Mouse (Mus musculus) right cerebral cortex, adult 18-20 months (tissue): Measurements from ENCODE around the gene AW549877.

Experiments
- DNase-seq: peaks from one replicate; pipeline ENCODE4 v3.0.0; 2022; ENCODE audit warnings: mixed read lengths

AW549877 gene

DNA sequence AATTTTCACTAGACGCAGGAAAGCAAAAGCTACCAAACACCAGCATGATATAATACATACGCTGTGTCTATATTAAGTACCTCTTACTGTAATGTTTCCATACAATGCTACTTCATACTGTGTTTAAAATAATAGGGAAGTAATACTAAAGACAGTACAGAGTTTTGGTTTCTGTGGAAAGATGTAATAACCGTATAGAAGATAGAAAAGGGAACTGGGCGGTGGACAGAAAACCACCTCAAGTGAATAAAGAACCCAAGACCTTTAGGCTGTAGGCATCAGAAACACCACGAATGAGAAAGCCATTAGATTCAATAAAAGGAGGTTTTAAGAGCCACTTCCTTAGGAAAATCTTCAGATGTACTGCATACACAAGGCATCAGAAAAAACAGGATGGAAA is 12.8 kb downstream of the AW549877 start:
- DNase-seq, result no peak

DNA sequence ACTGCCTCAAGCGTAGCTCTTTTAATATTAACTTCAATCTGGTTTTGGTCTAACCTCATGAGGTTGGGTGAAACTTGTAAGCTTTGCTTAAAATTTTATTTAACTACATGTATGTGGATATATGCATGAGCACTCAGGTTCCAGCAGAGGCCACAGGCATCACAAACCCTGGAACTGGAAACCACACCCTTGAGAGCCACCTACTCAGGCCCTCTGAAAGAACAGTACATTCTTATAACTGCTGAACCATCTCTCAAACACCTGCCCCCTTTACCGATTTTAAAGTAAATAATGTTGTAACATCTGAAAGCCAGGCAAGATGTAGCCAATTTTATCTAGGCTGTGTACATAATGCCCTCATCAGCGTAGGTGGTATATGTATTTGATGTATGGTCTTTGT is 15.7 kb downstream of the AW549877 start:
- no peak for DNase-seq

DNA sequence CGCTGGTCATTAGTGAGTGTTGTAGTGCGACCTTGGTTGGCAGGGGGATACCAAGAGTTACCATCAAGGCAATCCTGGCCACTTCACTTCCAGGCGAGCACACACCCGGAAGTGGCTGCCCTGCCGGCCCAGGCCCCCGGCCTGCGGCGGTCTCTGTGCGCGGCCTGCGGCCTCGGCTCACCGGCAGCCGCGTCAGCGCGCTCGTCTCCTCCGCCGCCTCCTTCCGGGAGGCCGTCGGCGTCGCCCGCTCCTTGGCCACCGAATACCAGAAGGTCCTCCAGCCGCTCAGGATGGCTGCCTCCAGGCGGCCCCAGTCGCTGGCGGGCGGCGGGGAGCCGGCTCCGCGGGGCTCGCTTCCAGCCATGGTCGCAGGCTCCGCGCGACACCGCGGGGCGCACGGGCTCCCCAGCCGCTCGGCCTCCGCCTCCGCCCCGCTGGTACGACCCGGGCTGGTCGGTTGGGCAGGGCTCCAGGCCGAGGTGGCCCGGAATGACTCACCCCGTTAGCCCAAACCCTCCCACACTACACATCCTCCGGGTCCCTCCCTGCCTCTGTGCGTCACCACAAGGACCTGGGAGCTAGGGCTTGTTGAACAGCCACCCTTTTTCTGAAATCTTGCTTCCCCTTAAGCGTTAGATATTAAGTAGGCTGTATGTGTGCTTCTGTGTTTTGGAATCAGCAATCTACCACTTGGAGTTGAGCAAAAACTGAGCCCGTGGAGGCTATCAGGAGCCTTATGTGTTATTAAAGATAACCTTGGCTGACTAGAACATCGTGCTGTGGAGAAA is 16.3 kb downstream of the AW549877 start, which contains the start of gene Fbxo4:
Fbxo4 (minus strand) TSS at position 513 of the 788 bp plus-strand sequence.
- DNase-seq, result peak; percentile 78

DNA sequence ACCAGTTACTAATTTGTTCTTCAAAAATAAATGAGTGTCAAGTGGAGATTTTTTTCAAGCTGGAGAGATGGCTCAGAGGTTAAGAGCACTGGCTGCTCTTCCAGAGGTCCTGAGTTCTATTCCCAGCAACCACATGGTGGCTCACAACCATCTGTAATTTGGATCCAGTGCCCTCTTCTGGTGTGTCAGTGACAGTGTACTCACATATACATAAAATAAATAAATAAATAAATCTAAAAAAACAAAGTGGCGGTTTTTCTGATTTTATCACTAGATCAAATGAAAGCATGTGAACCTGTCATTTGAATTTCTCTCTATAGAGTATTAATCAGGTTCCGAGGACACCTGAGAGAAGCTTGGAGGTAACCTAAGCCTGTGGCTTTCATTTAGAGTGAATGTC is 17.3 kb downstream of the AW549877 start:
- DNase-seq, result no peak

DNA sequence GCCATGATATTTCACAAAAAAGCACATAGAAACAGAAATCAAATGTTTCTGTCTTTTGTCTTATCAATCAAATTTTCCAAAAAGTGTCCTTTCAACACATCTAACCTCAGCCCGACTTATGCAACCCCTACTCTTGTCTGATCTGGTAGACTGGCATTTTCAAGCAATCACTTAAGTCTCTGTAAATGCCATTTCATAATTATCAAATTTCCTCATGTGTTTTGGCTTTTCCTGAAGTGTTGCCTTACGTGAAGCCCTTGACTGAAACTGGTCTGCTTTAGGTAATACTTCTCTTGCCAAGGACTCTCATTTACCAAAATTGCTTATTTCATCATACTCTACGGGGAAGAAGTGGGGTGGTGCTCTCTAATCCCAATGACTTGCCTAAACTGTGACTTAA is 22.2 kb downstream of the AW549877 start:
- no peak for DNase-seq

DNA sequence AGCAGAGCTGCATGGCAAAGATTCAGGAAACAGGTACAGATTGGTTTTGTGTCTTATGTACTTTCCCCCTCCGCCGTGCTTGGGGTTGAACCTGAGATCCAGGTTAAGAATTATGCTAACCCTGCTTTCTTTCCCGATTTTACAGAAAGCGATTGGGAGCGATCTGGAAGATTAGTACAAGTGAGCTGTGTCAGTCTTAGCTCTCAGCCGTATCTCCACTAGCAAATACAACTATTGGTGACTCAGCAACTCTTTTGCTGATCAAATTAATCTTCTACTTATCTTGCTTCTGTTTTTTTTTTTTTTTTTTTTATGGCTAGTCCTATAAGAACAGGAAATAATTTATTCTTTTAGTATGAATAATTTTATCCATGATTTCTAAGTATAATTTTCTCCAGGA is 25.4 kb downstream of the AW549877 start:
- DNase-seq, result no peak

DNA sequence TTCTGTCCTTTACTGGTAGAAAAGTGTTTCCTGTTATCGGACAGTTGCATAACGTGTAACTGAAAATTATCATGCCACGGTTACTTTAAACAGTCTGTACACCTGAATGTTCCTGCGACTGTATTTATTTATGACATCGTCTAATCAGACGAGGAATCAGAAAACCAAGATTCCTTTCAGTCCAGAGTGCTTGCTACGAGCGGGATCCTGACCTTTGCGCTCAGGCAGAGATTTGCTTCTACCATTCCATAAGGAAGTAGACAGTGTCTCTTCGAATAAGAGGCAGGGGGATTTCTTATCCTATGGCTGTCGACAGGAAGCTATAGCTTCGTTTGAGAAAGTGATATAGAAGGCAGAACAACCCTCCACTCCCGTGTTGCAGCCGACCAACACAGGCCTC is 25.8 kb downstream of the AW549877 start:
- DNase-seq, result no peak

DNA sequence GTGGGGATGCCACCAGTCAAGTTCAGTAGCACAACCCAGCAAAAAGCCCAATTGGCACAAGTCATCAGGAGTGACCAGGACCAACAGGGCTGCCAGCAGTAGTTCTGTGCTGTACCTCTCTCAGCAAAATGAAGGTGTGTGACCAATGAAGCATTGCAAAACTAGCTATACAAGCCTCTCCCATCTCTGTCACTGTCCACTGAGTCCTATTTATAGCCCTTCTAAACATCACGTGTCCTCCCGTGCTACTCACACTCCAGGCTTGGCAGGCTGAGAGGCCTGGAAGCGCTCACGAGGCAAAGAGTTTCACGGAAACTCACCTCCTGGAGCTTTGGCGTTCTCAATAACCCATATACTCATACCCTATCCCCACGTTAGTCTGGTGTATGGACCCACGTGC is 33.3 kb downstream of the AW549877 start:
- DNase-seq, result no peak

DNA sequence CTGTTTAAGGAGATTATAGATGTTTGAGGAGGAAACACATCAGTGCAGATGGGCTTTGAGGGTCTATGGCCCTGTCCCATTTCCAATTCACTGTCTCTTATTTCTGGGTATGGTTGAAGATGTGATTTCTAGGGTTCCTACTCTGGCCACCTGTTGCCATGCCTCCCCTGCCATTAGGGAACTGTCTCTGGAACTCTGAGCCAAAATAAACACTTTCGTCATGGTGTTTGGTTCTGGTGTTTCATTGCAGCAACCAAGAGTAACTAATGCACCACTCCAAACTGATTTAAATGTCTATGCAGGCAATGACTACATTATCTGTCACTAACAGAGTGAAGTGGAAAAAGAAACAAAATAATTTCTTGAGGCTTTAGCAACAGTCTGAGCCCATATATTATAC is 35.5 kb downstream of the AW549877 start:
- DNase-seq, result no peak

DNA sequence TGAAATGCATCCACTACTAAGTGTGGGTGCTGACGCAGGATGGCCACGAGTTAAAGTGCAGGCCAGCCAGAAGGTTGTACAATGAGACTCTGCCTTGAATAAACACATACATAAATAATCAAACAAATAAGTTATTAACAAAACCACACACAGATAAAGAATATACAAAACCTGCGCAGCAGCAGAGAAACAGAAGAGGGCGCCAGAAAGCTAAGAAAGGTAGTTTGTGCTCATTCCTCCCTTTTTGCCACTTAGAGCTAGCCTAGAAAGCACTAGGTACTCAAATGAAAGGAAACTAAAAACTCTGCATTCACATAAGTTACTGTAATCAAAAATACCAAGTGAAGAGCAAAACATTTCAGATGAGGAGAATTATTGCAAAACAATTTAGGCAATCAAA is 37.6 kb downstream of the AW549877 start:
- DNase-seq, result peak; percentile 52

DNA sequence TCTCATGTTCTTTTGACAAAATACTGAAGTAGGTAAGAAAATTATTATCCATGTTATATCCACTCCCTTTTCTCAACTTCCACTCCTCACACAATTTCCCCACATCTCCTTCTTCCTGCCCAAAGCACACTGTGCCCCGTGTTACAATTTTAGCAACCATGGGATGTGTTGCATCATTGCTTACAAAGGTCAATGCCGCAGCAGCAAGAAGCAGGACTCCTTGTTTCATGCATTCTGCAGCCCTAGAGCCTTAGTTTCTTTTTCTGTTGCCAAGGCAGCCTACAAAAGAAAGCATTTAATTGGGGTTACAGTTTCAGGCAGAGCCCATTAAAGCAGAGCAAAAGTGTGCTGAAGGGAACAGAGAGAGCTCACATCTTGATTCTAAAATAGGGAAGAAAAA is 40.6 kb downstream of the AW549877 start:
- DNase-seq, result peak; percentile 31

DNA sequence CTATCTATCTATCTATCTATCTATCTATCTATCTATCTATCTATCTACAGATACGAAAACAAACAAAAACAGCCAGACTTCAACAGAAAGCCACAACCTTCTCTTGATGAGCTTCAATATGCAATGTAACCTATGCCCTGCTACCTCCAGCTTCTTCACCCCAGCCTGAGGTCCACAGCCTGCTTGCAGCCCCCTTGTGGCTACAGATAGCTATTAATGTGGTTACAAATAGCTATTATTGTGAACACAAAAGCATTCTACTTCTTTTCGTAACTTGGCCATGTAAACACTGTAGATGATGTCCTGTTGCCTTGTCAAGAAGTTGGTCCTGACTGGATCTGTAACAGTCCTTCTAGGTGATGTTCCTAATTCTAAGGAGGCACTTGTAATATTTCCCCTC is 57.4 kb downstream of the AW549877 start:
- DNase-seq, result no peak

DNA sequence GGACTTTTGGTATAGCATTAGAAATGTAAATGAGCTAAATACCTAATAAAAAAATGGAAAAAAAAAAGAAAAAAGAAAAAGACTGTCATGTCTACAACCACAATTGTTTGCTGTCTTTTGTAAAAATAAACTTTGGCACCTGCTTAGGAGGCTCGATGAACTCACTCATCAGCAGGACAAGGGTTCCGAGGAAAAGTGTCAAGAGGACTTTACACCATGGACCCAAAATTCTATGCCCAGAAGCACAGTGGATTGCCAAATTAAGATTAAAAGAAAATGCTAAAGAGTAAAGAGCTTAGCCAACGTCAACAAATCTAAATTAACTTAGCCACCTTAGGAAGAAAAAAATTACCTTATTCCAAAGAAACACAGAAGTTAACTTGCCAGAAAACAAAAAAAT is 59.5 kb downstream of the AW549877 start:
- no peak for DNase-seq

DNA sequence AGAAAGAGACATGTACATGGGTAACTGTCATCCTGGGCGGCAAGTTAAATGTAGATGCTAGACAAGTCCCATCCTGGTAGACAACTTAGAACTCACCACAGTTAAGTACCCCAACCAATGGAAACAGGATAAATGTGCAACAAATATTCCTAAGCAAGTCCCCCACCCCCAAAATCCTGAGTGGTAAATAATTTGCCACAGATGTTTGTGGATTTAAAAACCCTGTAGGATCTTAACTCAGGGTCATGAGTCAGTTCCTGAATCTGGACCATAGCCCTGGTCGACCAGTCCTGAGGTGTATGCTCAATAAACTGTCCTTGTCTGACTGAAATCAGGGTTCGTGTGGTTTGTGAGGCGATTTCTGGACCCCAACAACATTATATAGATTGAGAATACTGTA is 62.1 kb downstream of the AW549877 start:
- no peak for DNase-seq
